Mouse (Mus musculus) heart, adult 2 months (tissue): Measurements from ENCODE around the gene Fgf4.

ENCODE experiments used
- CTCF ChIP-seq: fragments of 200-600 bp; IDR thresholded peaks from 2 replicates; pipeline ENCODE4 v1.8.1; 2022; ENCODE audit warnings: antibody characterized with exemption, mild to moderate bottlenecking, moderate library complexity
- EP300 ChIP-seq: fragments of 200-500 bp; IDR thresholded peaks from 2 replicates; pipeline ENCODE4 v1.6.1; 2011; ENCODE audit warnings: low read depth, low read length, control low read depth; ENCODE audit not compliant: insufficient read depth

GRCm38 (mm10) chr7:144863196-144863595, 16.0 kb downstream of the Fgf4 start:
- TF ChIP-seq EP300, result no peak
- no peak for TF ChIP-seq CTCF
